Mouse (Mus musculus): ENCODE measurements around the gene Bicdl2. TPM values are rescaled to one million over a fixed set of nuclear protein-coding genes. Genes with fewer than 3 reads are reported as not detected.

Gene Bicdl2
- total RNA-seq, 2 experiments from 2014 or later, result not detected

- DNase-seq, result no peak
These were observed 14.1 kb downstream of the Bicdl2 start for GRCm38 (mm10) chr17:23674271-23674952.

GRCm38 (mm10) chr17:23675127-23675526 is 14.8 kb downstream of the Bicdl2 start:
- no peak for DNase-seq

- peak in 1 of 2 experiments; percentile 27 for DNase-seq
These were observed 15.4 kb downstream of the Bicdl2 start for GRCm38 (mm10) chr17:23675564-23676281.

GRCm38 (mm10) chr17:23676473-23677031 is 16.2 kb downstream of the Bicdl2 start:
- no peak for DNase-seq

- peak; percentile 80 to 83 for DNase-seq
These were observed 17.0 kb downstream of the Bicdl2 start, which contains the start of gene Tnfrsf12a for GRCm38 (mm10) chr17:23677236-23677679. Gene Tnfrsf12a, minus strand, starts transcription at chr17:23677468.

GRCm38 (mm10) chr17:23679127-23679835 is 19.0 kb downstream of the Bicdl2 start, which contains the start of gene Cldn6:
Gene Cldn6, plus strand, starts transcription at chr17:23679249.
- no peak for DNase-seq

- no peak for DNase-seq
These were observed 20.0 kb downstream of the Bicdl2 start for GRCm38 (mm10) chr17:23680336-23680735.

- no peak for DNase-seq
These were observed 20.8 kb downstream of the Bicdl2 start for GRCm38 (mm10) chr17:23681086-23681485.

GRCm38 (mm10) chr17:23682092-23682491 is 21.8 kb downstream of the Bicdl2 start:
- DNase-seq, result no peak

GRCm38 (mm10) chr17:23682530-23682929 is 22.2 kb downstream of the Bicdl2 start:
- no peak for DNase-seq

GRCm38 (mm10) chr17:23683226-23683625 is 22.9 kb downstream of the Bicdl2 start:
- DNase-seq, result no peak

GRCm38 (mm10) chr17:23683856-23684672 is 23.8 kb downstream of the Bicdl2 start, which contains the start of gene Cldn9:
Gene Cldn9, minus strand, starts transcription at chr17:23684026.
- DNase-seq, result no peak

- DNase-seq, result no peak
These were observed 34.2 kb downstream of the Bicdl2 start for GRCm38 (mm10) chr17:23694491-23694890.

GRCm38 (mm10) chr17:23695801-23696200 is 35.5 kb downstream of the Bicdl2 start:
- no peak for DNase-seq

GRCm38 (mm10) chr17:23699131-23700077 is 39.1 kb downstream of the Bicdl2 start:
- DNase-seq, result no peak

GRCm38 (mm10) chr17:23700079-23700478 is 39.8 kb downstream of the Bicdl2 start:
- peak; percentile 84 to 88 for DNase-seq

- DNase-seq, result no peak
These were observed 43.0 kb downstream of the Bicdl2 start for GRCm38 (mm10) chr17:23703301-23703700.

- DNase-seq, result no peak
These were observed 44.4 kb downstream of the Bicdl2 start for GRCm38 (mm10) chr17:23704741-23705140.

- DNase-seq, result no peak
These were observed 45.3 kb downstream of the Bicdl2 start for GRCm38 (mm10) chr17:23705525-23706104.

GRCm38 (mm10) chr17:23706212-23706611 is 45.9 kb downstream of the Bicdl2 start:
- DNase-seq, result peak; percentile 57 to 64
